Mouse (Mus musculus): ENCODE measurements at regions not wholly inside any gene's neighbourhood (a gene's known extent, or its start where the extent isn't known, plus 50 kb on each side); places are given as distances from the start of the nearest gene placed in this dataset.

DNA sequence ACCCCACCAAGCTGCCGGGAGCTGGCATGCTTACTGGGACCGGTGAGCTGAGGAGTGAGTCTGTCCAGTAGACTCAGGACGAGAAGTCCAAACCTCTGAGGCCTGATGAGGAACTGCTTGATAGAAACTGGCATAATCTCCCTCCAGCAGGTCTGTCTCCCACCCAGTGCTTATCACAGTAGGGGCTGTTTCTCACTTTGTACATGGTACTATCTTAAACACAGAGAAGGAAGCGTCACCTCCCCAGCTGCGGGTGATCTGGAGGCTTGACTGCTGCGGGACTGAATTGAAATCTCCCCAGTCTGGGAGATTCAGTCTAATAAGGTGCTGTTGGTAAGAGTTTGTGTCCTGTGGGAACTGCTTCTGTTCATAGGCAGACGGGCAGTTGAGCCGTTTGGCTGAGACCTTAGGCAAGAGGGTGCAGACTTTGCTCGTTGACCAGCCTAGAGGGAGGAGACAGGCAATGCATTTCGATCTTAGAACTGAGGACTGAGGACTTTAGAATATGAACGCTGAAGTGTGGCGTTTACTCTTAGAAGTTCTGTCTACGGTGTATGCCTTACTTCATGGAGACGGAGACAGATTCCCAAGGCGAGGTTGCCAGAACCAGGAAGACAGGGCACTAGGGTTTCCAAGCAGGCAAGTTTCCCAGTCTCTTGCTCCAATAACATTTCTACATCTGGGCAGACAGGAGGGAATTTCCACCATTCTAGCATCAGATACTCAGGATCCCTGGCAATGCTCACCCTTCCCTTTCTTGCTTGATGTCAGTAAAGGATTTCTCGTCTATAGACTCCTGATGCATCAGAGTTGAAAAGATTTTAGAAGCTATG lies 69.5 kb upstream of the Picalm start:
- H3K27ac ChIP-seq, result peak overlapping the region; percentile 93
- H3K9me3 ChIP-seq, result no peaks in the 10 kb centered on the region

GRCm38 (mm10) chr7:90061701-90062100 lies 68.3 kb upstream of the Picalm start:
- 29% methylated on average over 7 of the region's 7 CpGs for WGBS
- Histone ChIP-seq H3K9ac (no peak overlapping the region), H3K4me1 (peaks cover 29% of the 10 kb centered on the region), H3K27me3 (no peaks in the 10 kb centered on the region), H3K27ac (peak overlapping the region; percentile 93), H3K9me3 (no peaks in the 10 kb centered on the region), H3K4me3 (no peak overlapping the region), H3K36me3 (no peaks in the 10 kb centered on the region), H3K4me2 (peak overlapping the region; percentile 18)
- ATAC-seq (ENCODE audit: borderline replicate concordance, extremely low read depth, low FRiP score, low TSS enrichment), result peak; percentile 56; the same call in 1 of the 2 replicates

More for the DNA sequence above, 69.5 kb upstream of the Picalm start:
- Histone ChIP-seq H3K27me3 (no peaks in the 10 kb centered on the region), H3K9ac (no peak overlapping the region), H3K4me3 (no peak overlapping the region), H3K4me2 (peak overlapping the region; percentile 3; the same call in 1 of the 2 replicates), H3K36me3 (no peaks in the 10 kb centered on the region), H3K4me1 (peaks cover 29% of the 10 kb centered on the region)
- 54% methylated on average over 16 of the region's 16 CpGs for WGBS
- peak; percentile 47 for ATAC-seq (ENCODE audit: borderline replicate concordance, extremely low read depth, low FRiP score, low TSS enrichment)

DNA sequence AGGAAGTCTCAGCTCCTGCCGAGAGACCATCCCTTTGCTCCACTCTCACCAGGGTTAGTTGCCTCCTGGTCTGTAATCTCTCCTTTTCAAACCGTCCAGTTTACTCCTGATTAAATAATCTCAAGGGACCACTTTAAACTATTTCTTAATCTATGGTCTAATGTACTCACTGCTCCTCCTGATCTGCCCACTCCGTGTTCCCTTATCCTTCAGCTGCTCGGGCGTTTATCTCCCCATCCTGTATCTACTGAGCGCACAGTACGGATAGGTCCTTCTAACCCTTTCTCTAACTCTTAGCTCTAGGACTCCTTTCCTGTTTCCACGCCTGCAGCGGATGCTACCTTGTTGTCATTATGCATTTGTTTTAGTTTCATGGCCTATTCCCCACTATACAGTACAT lies 67.1 kb upstream of the Picalm start:
- H3K27me3 ChIP-seq, result no peaks in the 10 kb centered on the region
- H3K4me1 ChIP-seq, result peaks cover 34% of the 10 kb centered on the region
- H3K9ac ChIP-seq, result no peak overlapping the region
- H3K4me3 ChIP-seq, result no peak overlapping the region
- H3K4me2 ChIP-seq, result no peak overlapping the region
- H3K36me3 ChIP-seq, result no peaks in the 10 kb centered on the region
- ATAC-seq (ENCODE audit: borderline replicate concordance, extremely low read depth, low FRiP score, low TSS enrichment), result no peak
- WGBS, result 65% methylated on average over 9 of the region's 9 CpGs
- H3K27ac ChIP-seq, result peak overlapping the region; percentile 93; the same call in 1 of the 2 replicates
- no peaks in the 10 kb centered on the region for H3K9me3 ChIP-seq

DNA sequence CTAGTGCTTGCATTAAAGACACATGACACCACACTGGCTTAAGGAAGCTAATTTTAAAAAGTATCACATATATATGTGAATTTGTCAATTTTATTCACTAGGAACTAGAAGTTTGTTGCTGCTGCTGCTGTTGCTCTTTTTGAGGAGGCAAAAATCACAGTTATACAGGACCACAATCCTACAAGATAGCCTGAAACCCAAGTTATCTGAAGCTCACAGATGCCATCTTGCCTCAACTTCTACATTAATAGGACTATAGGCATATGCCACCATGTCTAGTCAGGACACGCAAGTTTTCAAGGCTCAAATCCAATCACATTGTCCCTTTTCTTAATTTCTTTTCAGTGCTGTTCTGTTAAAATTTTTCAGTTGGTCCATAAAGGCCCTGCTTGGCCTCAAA lies 65.8 kb upstream of the Picalm start:
- 93% methylated on average over 1 of the region's 1 CpGs for WGBS
- H3K9me3 ChIP-seq, result no peaks in the 10 kb centered on the region
- H3K27me3 ChIP-seq, result no peaks in the 10 kb centered on the region
- peaks cover 28% of the 10 kb centered on the region for H3K4me1 ChIP-seq
- no peak overlapping the region for H3K4me2 ChIP-seq
- no peak overlapping the region for H3K4me3 ChIP-seq
- no peak overlapping the region for H3K27ac ChIP-seq
- ATAC-seq (ENCODE audit: borderline replicate concordance, extremely low read depth, low FRiP score, low TSS enrichment), result no peak
- no peak overlapping the region for H3K9ac ChIP-seq
- no peaks in the 10 kb centered on the region for H3K36me3 ChIP-seq

- H3K9ac ChIP-seq, result no peak overlapping the region
- 69% methylated on average over 9 of the region's 9 CpGs for WGBS
Measured at GRCm38 (mm10) chr7:90065269-90065955, 64.6 kb upstream of the Picalm start.

GRCm38 (mm10) chr7:90066275-90066674 lies 63.7 kb upstream of the Picalm start:
- Histone ChIP-seq H3K27me3 (no peaks in the 10 kb centered on the region), H3K27ac (no peak overlapping the region), H3K4me1 (peaks cover 7% of the 10 kb centered on the region), H3K4me3 (no peak overlapping the region), H3K36me3 (no peaks in the 10 kb centered on the region), H3K9me3 (no peaks in the 10 kb centered on the region), H3K4me2 (no peak overlapping the region), H3K9ac (no peak overlapping the region)
- ATAC-seq (ENCODE audit: borderline replicate concordance, extremely low read depth, low FRiP score, low TSS enrichment), result no peak
- 82% methylated on average over 5 of the region's 5 CpGs for WGBS

More at GRCm38 (mm10) chr7:90065269-90065955, 64.6 kb upstream of the Picalm start:
- Histone ChIP-seq H3K9me3 (no peaks in the 10 kb centered on the region), H3K36me3 (no peaks in the 10 kb centered on the region), H3K27ac (no peak overlapping the region), H3K4me2 (no peak overlapping the region), H3K27me3 (no peaks in the 10 kb centered on the region), H3K4me1 (peaks cover 16% of the 10 kb centered on the region), H3K4me3 (no peak overlapping the region)
- ATAC-seq (ENCODE audit: borderline replicate concordance, extremely low read depth, low FRiP score, low TSS enrichment), result no peak

DNA sequence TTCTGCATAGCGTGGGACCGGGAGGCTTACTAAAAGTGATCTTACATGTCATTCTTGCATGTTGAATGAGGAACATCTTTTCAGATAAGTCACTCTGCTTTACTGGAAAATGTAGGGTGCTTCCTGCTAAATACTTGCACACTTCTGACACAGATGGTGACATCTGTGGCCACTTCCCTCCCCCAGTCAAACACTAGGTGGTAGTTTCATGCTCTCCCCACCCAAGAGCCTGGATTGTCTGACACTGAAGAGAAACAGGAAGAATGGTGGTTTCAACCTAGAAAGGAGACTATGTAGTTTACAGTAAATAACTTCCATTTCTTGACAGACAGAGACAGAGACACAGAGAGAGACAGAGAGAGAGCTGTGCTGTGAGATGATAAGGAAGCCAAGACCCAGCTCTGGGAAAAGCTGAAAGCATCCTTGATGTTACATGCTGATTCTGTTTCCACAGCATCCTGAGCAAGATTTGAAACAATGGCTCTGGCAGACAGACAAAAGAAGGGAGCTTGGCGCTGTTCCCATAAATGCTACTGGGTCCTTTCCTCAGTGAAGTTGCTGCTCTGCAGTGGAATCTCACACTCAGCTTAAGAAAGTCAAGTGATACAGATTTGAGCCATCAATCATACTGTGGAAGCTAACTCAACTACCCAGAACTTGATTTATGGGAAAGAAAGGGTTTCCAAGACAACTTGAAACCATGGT lies 61.9 kb upstream of the Picalm start:
- ATAC-seq (ENCODE audit: borderline replicate concordance, extremely low read depth, low FRiP score, low TSS enrichment), result no peak
- Histone ChIP-seq H3K4me2 (no peak overlapping the region), H3K4me3 (no peak overlapping the region), H3K9me3 (no peaks in the 10 kb centered on the region), H3K36me3 (no peaks in the 10 kb centered on the region), H3K27me3 (no peaks in the 10 kb centered on the region), H3K27ac (no peak overlapping the region), H3K9ac (no peak overlapping the region), H3K4me1 (peaks cover 4% of the 10 kb centered on the region; the same call in 1 of the 2 replicates)
- 73% methylated on average over 3 of the region's 3 CpGs for WGBS

- 84% methylated on average over 7 of the region's 7 CpGs for WGBS
- ATAC-seq (ENCODE audit: borderline replicate concordance, extremely low read depth, low FRiP score, low TSS enrichment), result no peak
- Histone ChIP-seq H3K27ac (no peak overlapping the region), H3K4me3 (no peak overlapping the region), H3K27me3 (no peaks in the 10 kb centered on the region), H3K9ac (no peak overlapping the region), H3K36me3 (no peaks in the 10 kb centered on the region), H3K4me1 (peaks cover 4% of the 10 kb centered on the region; the same call in 1 of the 2 replicates), H3K9me3 (no peaks in the 10 kb centered on the region), H3K4me2 (no peak overlapping the region)
Measured at GRCm38 (mm10) chr7:90070267-90070666, 59.7 kb upstream of the Picalm start.

DNA sequence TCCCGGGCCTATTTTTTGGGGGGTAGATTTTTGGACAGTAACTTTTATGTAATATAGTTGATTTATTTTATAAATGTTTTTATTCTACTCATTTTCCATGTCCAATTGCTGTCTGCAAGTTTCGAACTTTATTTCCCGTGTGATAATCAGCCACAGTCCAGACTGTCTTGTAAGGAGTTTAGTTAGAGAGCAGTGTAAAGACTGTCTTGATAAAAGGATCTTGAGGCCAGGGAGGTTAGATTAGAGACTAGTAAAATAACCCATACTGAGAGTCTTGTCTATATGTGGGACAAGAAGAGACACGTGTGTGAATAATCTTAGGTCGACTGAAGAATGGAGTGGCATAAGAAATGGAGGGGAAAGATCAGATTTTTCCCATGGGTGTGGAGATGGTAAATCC lies 56.1 kb upstream of the Picalm start:
- H3K4me2 ChIP-seq, result no peak overlapping the region
- no peak overlapping the region for H3K27ac ChIP-seq
- no peaks in the 10 kb centered on the region for H3K9me3 ChIP-seq
- no peak overlapping the region for H3K9ac ChIP-seq
- no peak overlapping the region for H3K4me3 ChIP-seq
- no peaks in the 10 kb centered on the region for H3K4me1 ChIP-seq
- WGBS, result 77% methylated on average over 5 of the region's 5 CpGs
- H3K36me3 ChIP-seq, result no peaks in the 10 kb centered on the region
- ATAC-seq (ENCODE audit: borderline replicate concordance, extremely low read depth, low FRiP score, low TSS enrichment), result no peak
- H3K27me3 ChIP-seq, result no peaks in the 10 kb centered on the region

DNA sequence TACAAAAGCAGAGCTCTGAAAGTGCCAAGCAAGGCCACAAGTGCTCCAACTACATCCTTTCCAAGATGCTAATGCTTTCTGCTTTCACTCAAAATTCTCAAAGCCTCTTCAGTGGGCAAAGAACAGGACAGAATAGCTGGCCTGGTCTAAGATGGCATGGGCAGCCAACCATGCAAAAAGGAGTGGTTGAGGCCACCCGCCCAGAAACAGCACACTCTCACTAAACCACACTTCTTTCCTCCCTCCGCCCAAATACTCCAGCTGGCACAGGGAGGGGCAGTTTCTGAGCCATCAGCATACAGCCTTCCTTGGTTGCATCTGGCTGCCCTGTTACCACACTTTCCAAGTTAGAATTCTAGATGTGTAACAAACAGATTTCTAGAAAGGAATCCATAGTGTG lies 55.4 kb upstream of the Picalm start:
- Histone ChIP-seq H3K36me3 (no peaks in the 10 kb centered on the region), H3K27me3 (no peaks in the 10 kb centered on the region), H3K27ac (no peak overlapping the region), H3K9me3 (no peaks in the 10 kb centered on the region), H3K4me3 (no peak overlapping the region), H3K4me1 (no peaks in the 10 kb centered on the region), H3K9ac (no peak overlapping the region), H3K4me2 (no peak overlapping the region)
- 83% methylated on average over 2 of the region's 2 CpGs for WGBS
- no peak for ATAC-seq (ENCODE audit: borderline replicate concordance, extremely low read depth, low FRiP score, low TSS enrichment)

- Histone ChIP-seq H3K9ac (no peak overlapping the region), H3K27ac (no peak overlapping the region), H3K27me3 (no peaks in the 10 kb centered on the region), H3K4me1 (no peaks in the 10 kb centered on the region), H3K36me3 (no peaks in the 10 kb centered on the region), H3K4me3 (no peak overlapping the region), H3K4me2 (no peak overlapping the region), H3K9me3 (no peaks in the 10 kb centered on the region)
- ATAC-seq (ENCODE audit: borderline replicate concordance, extremely low read depth, low FRiP score, low TSS enrichment), result no peak
- 91% methylated on average over 2 of the region's 2 CpGs for WGBS
Measured at GRCm38 (mm10) chr7:90077565-90077964, 52.4 kb upstream of the Picalm start.

Data from lung, embryonic 15.5 days (tissue).